Mouse (Mus musculus): ENCODE data around the gene Thsd7a.

The Thsd7a gene

GRCm38 (mm10) chr6:12393574-12394380 lies 355.4 kb downstream of the Thsd7a start:
- DNase-seq (ENCODE audit: low read depth in 1 of 2, low spot score in 2 of 2), result no peak

GRCm38 (mm10) chr6:12386731-12387130 lies 362.5 kb downstream of the Thsd7a start:
- no peak for DNase-seq (ENCODE audit: low read depth in 1 of 2, low spot score in 2 of 2)

- DNase-seq (ENCODE audit: low read depth in 1 of 2, low spot score in 2 of 2), result no peak
Measured at GRCm38 (mm10) chr6:12385591-12385990, 363.6 kb downstream of the Thsd7a start.

GRCm38 (mm10) chr6:12381136-12381778 lies 368.0 kb downstream of the Thsd7a start:
- DNase-seq (ENCODE audit: low read depth in 1 of 2, low spot score in 2 of 2), result no peak

GRCm38 (mm10) chr6:12380717-12381116 lies 368.5 kb downstream of the Thsd7a start:
- no peak for DNase-seq (ENCODE audit: low read depth in 1 of 2, low spot score in 2 of 2)

GRCm38 (mm10) chr6:12358737-12359136 lies 390.5 kb downstream of the Thsd7a start:
- no peak for DNase-seq (ENCODE audit: low read depth in 1 of 2, low spot score in 2 of 2)

- no peak for DNase-seq (ENCODE audit: low read depth in 1 of 2, low spot score in 2 of 2)
Measured at GRCm38 (mm10) chr6:12353573-12353972, 395.6 kb downstream of the Thsd7a start.

- DNase-seq (ENCODE audit: low read depth in 1 of 2, low spot score in 2 of 2), result no peak
Measured at GRCm38 (mm10) chr6:12352165-12352719, 397.0 kb downstream of the Thsd7a start.

- DNase-seq (ENCODE audit: low read depth in 1 of 2, low spot score in 2 of 2), result no peak
Measured at GRCm38 (mm10) chr6:12350753-12351152, 398.5 kb downstream of the Thsd7a start.

GRCm38 (mm10) chr6:12349105-12349759 lies 400.0 kb downstream of the Thsd7a start:
- no peak for DNase-seq (ENCODE audit: low read depth in 1 of 2, low spot score in 2 of 2)

- no peak for DNase-seq (ENCODE audit: low read depth in 1 of 2, low spot score in 2 of 2)
Measured at GRCm38 (mm10) chr6:12348667-12349066, 400.5 kb downstream of the Thsd7a start.

- DNase-seq (ENCODE audit: low read depth in 1 of 2, low spot score in 2 of 2), result no peak
Measured at GRCm38 (mm10) chr6:12336590-12337584, 412.3 kb downstream of the Thsd7a start.

- no peak for DNase-seq (ENCODE audit: low read depth in 1 of 2, low spot score in 2 of 2)
Measured at GRCm38 (mm10) chr6:12315070-12315909, 433.9 kb downstream of the Thsd7a start.

- DNase-seq (ENCODE audit: low read depth in 1 of 2, low spot score in 2 of 2), result no peak
Measured at GRCm38 (mm10) chr6:12307502-12307901, 441.7 kb downstream of the Thsd7a start.

- DNase-seq (ENCODE audit: low read depth in 1 of 2, low spot score in 2 of 2), result no peak
Measured at GRCm38 (mm10) chr6:12262641-12263400, 486.4 kb downstream of the Thsd7a start.
